Mouse (Mus musculus) bone marrow, adult 2 months (tissue): ENCODE data around the gene Olfr613. TPM values are rescaled to one million over a fixed set of nuclear protein-coding genes. Genes with fewer than 3 reads are reported as not detected.
"Not testable (repeated sequence)": the region's sequence is repeated elsewhere in the genome, so short reads cannot be mapped to it uniquely, and the experiment has no call there.

Experiments used
- H3K27ac ChIP-seq: fragments of 200-500 bp; 2 replicates; pipeline ENCODE4 v1.5.1; 2012; ENCODE audit warnings: low read depth, mild to moderate bottlenecking, control low read depth, inconsistent platforms, low read length; ENCODE audit not compliant: control insufficient read depth, poor library complexity, insufficient read depth
- H3K4me1 ChIP-seq: fragments of 200-500 bp; 2 replicates; pipeline ENCODE4 v1.6.1; 2011; ENCODE audit warnings: low read length; ENCODE audit not compliant: control insufficient read depth, insufficient read depth
- H3K4me3 ChIP-seq: fragments of 200-500 bp; replicated peaks from 2 replicates; pipeline ENCODE3; 2011; ENCODE audit warnings: mild to moderate bottlenecking, low read depth, low read length, control low read depth; ENCODE audit not compliant: control insufficient read depth
- CTCF ChIP-seq: fragments of 200-500 bp; IDR thresholded peaks from 2 replicates; pipeline ENCODE4 v1.5.1; 2011; ENCODE audit warnings: low read length, control low read depth; ENCODE audit not compliant: control insufficient read depth, insufficient read depth
- POLR2A ChIP-seq: fragments of 200-500 bp; IDR thresholded peaks from 2 replicates; pipeline ENCODE4 v1.6.1; 2011; ENCODE audit warnings: low read depth, mild to moderate bottlenecking, control low read depth, low read length, borderline replicate concordance; ENCODE audit not compliant: control insufficient read depth
- WGBS: fragments of 180-500 bp; shearing (Covaris S2); methylation state at CpG from one replicate; pipeline ENCODE4 v1.1.7; 2018; 5-methylcytosine and 5-hydroxymethylcytosine counted together
- polyA plus RNA-seq: library from polyadenylated mRNA; stranded (reverse); fragments of >200 nt; gene quantifications from 2 replicates; pipeline ENCODE4 v1.2.4, GENCODE M21; 2011; ENCODE audit warnings: low replicate concordance; ENCODE audit not compliant: missing spikeins, insufficient read depth, insufficient read length

The Olfr613 gene
- polyA plus RNA-seq = not detected in 2 replicates

DNA sequence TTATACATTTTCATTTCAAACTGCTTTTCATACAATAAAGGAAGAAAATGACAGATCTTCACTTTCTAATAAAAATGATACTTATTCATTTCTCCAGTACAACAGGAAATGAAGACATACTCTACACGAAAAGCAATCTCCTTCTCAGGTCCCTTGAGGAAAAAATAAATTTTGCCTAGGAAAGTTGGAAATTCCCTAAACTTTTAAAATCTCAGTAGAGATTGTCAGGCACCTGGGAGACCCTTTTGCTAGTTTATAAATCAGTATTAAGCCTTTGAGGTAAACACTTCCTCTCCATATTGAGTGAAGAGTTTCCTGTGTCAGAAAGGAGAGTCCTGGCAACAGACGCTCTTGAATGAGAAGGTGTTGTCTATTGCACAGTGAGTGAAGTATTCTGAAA, at the start of gene Olfr613:
Olfr613 (plus strand) TSS at position 301 of the 400 bp plus-strand sequence.
- WGBS = 44% methylated on average over 2 of the region's 2 CpGs
- TF ChIP-seq POLR2A (no peak), CTCF (no peak)

DNA sequence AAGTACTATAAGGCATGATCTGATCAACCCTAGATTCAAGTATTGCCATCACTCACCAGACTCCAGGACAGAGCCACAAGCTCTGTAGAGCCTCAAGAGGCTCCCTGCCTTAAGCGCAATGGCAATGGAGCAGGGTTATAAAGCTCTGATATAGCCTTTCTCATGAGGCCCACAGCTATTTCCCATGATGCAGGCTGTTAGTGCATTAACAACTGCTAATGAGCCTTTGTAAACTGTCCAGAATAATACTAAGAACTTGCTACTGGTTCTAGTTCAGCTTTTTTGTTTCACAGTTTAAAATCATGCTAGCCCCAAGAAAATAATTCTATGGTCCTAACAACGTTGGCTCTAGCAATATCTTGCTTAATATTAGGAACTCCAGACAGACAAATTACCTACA, 35.9 kb upstream of the Olfr613 start, which contains the start of gene Olfr610:
Olfr610 (minus strand) TSS at position 101 of the 400 bp plus-strand sequence.
- 80% methylated on average over 2 of the region's 2 CpGs for WGBS
- TF ChIP-seq POLR2A (no peak), CTCF (no peak)
- Histone ChIP-seq H3K4me1 (no peaks in the 10 kb centered on the region), H3K4me3 (no peak within 1 kb of the TSS), H3K27ac (no peak within 1 kb of the TSS)

More for the DNA sequence above, at the start of gene Olfr613:
- Histone ChIP-seq H3K4me3 (no peak within 1 kb of the TSS), H3K4me1 (no peaks in the 10 kb centered on the region), H3K27ac (no peak within 1 kb of the TSS)

DNA sequence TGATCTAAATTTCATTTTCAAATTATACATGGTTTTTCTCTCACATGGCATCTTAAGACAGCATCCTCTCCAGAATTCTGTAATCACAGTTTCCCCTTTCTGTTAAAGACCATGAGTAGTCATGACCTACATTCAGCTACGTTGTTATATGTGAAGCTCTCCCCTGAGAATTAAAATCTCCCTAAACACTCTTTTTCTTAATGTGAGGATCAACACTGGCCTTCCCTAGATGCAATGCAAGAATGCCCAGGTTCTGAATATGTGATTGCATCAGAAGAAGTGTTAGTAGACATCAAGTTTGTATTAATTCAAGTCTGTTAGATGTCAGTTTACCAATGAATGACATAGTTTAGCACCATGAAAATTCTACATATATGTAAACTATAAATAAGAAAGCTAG, 27.1 kb upstream of the Olfr613 start, which contains the start of gene Olfr611:
Olfr611 (minus strand) TSS at position 101 of the 400 bp plus-strand sequence.
- H3K27ac ChIP-seq, H3K4me1 ChIP-seq, H3K4me3 ChIP-seq: not testable (repeated sequence)
- 69% methylated on average over 1 of the region's 1 CpGs for WGBS

DNA sequence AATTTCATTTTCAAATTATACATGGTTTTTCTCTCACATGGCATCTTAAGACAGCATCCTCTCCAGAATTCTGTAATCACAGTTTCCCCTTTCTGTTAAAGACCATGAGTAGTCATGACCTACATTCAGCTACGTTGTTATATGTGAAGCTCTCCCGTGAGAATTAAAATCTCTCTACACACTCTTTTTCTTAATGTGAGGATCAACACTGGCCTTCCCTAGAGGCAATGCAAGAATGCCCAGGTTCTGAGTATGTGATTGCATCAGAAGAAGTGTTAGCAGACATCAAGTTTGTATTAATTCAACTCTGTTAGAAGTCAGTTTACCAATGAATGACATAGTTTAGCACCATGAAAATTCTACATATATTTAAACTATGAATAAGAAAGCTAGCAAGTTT, 5.3 kb upstream of the Olfr613 start, which contains the start of gene Olfr612:
Olfr612 (minus strand) TSS at position 101 of the 400 bp plus-strand sequence.
- not testable (repeated sequence) for H3K4me3 ChIP-seq, H3K27ac ChIP-seq, H3K4me1 ChIP-seq
- WGBS = 84% methylated on average over 2 of the region's 2 CpGs

DNA sequence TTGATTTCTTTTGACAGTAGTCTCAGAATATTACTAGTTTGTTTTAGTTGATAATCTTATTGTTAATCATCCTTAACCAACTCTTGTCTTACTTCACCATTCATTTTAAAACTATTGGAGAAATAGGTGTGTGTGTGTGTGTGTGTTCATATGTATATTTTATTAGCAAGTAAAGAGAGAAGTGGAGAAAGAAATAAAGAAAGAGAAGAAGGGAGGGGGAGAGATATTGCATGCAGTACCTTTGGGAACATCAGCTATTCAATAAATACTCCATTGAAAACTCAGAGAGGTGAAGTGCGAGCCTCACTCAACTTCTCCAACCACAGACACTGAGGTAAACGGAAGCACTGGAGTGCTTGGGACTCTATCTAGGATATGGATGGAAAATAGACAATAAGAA, 7.9 kb downstream of the Olfr613 start, which contains the start of gene Olfr615:
Olfr615 (plus strand) TSS at position 301 of the 400 bp plus-strand sequence.
- 83% methylated on average over 2 of the region's 2 CpGs for WGBS
- H3K4me1 ChIP-seq = no peaks in the 10 kb centered on the region
- H3K4me3 ChIP-seq = no peak within 1 kb of the TSS
- H3K27ac ChIP-seq = no peak within 1 kb of the TSS
- TF ChIP-seq CTCF (no peak), POLR2A (no peak)

DNA sequence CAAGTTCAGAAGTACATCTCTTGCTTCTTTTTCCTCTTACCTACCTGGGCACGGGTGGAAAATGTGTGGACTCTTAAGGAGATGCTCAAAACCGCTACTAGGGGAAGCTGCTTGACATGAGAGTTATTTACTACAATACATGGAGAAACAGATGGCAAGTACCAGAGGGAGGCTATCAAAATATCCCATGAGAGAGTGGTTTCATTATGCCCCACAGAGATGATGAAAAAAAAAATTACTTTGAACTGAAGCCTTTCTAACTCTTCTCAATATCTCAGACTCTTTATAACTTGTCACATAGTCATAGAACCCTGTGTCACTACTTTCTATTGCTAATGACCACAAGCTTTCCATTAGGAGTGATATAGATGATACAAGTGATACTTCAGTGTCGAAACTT, 21.2 kb downstream of the Olfr613 start, which contains the start of gene Olfr616:
Olfr616 (minus strand) TSS at position 101 of the 400 bp plus-strand sequence.
- no peak within 1 kb of the TSS for H3K4me3 ChIP-seq
- H3K27ac ChIP-seq = no peak within 1 kb of the TSS
- H3K4me1 ChIP-seq = no peaks in the 10 kb centered on the region
- TF ChIP-seq CTCF (no peak), POLR2A (no peak)
- WGBS = 65% methylated on average over 3 of the region's 3 CpGs

DNA sequence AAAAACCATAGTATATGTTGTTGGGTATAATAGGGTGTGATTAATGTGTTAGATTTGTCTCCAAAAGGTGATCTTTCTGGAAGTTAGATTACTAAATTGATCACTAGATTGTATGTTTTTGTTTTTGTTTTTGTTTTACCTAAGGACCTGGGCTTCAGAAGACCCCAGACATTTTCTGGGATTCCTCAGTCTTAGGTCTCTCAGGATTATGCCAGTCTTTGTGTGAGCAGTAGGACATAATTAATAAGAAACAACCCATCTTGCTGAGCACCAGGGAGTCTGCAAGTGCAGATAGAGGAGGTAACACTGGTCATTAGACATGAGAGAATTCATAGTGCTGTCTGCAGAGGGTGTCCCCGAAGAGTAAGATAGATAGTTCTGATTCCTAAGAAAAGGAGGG, 24.9 kb downstream of the Olfr613 start, which contains the start of gene Olfr617:
Olfr617 (plus strand) TSS at position 301 of the 400 bp plus-strand sequence.
- no peak within 1 kb of the TSS for H3K4me3 ChIP-seq
- TF ChIP-seq CTCF = no peak
- TF ChIP-seq POLR2A = no peak
- 63% methylated on average over 1 of the region's 1 CpGs for WGBS
- no peaks in the 10 kb centered on the region for H3K4me1 ChIP-seq
- H3K27ac ChIP-seq = no peak within 1 kb of the TSS

DNA sequence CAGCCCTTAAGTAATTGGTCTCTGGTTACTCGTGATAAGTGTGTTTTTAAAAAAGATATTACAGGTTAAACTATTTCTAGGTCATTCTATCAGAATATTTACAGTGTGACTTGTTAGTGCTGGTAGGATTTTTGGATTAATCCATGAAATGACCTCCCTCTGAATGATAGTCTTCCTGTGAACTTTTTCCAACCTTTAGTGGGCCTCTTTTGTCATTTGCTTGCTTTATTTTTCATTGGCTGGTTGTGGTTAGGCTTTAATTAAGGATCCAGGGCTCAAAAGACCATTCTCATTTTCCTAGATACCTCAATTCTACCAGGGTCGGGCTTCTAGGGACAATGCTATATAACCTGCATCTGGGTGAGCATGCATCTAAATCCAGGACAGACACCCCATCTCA, 41.9 kb downstream of the Olfr613 start, which contains the start of gene Olfr618:
Olfr618 (plus strand) TSS at position 301 of the 400 bp plus-strand sequence.
- 53% methylated on average over 2 of the region's 2 CpGs for WGBS
- H3K4me1 ChIP-seq = no peaks in the 10 kb centered on the region

DNA sequence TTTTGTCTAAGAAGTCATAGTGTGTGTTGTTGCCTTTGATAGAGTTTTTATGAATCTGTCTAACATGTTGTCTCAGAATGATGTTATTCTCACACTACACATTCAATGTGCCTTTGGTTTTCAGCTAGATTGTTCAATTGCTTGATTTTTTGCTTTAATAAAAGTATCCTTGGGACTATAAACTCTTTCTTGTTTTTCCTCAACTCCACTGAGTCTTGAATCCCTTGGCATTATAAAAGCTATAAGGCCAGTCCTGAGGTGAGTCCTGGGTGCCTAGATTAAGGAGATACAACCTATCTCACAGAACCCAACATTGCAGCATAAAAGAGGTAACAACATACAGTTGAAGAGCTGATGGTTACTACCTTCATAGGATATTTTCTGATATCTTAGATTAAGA, 52.4 kb downstream of the Olfr613 start, which contains the start of gene Olfr619:
Olfr619 (plus strand) TSS at position 301 of the 400 bp plus-strand sequence.
- TF ChIP-seq POLR2A (no peak), CTCF (no peak)
- Histone ChIP-seq H3K27ac (no peak within 1 kb of the TSS), H3K4me1 (no peaks in the 10 kb centered on the region), H3K4me3 (no peak within 1 kb of the TSS)

More for the DNA sequence above, 41.9 kb downstream of the Olfr613 start, which contains the start of gene Olfr618:
- no peak within 1 kb of the TSS for H3K27ac ChIP-seq
- no peak for TF ChIP-seq CTCF
- H3K4me3 ChIP-seq = no peak within 1 kb of the TSS

Other genes starting within 250 kb of the Olfr613 start
- not detected in 2 replicates for gene Olfr596, start 242.4 kb upstream of the Olfr613 start, polyA plus RNA-seq
- gene Olfr597, start 231.8 kb upstream of the Olfr613 start, polyA plus RNA-seq = not detected in 2 replicates
- gene Olfr598, start 224.5 kb upstream of the Olfr613 start, polyA plus RNA-seq = not detected in 2 replicates
- gene Olfr599, start 212.2 kb upstream of the Olfr613 start, polyA plus RNA-seq = not detected in 2 replicates
- not detected in 2 replicates for gene Olfr600, start 198.4 kb upstream of the Olfr613 start, polyA plus RNA-seq
- not detected in 2 replicates for gene Olfr601, start 185.4 kb upstream of the Olfr613 start, polyA plus RNA-seq
- not detected in 2 replicates for gene Olfr603, start 161.9 kb upstream of the Olfr613 start, polyA plus RNA-seq
- not detected in 2 replicates for gene Usp17lc, start 133.0 kb upstream of the Olfr613 start, polyA plus RNA-seq
- gene Olfr605, start 102.6 kb upstream of the Olfr613 start, polyA plus RNA-seq = not detected in 2 replicates
- gene Olfr606, start 99.0 kb upstream of the Olfr613 start, polyA plus RNA-seq = not detected in 2 replicates
- gene Olfr607, start 83.9 kb upstream of the Olfr613 start, polyA plus RNA-seq = 0.70 TPM in 1 of 2 replicates, not detected in the other
- gene Olfr608, start 78.2 kb upstream of the Olfr613 start, polyA plus RNA-seq = not detected in 2 replicates
- not detected in 2 replicates for gene Olfr609, start 50.0 kb upstream of the Olfr613 start, polyA plus RNA-seq
- gene Olfr610, start 36.0 kb upstream of the Olfr613 start, polyA plus RNA-seq = not detected in 2 replicates
- not detected in 2 replicates for gene Olfr611, start 27.2 kb upstream of the Olfr613 start, polyA plus RNA-seq
- not detected in 2 replicates for gene Olfr612, start 5.4 kb upstream of the Olfr613 start, polyA plus RNA-seq
- not detected in 2 replicates for gene Olfr615, start 8.0 kb downstream of the Olfr613 start, polyA plus RNA-seq
- not detected in 2 replicates for gene Olfr616, start 21.1 kb downstream of the Olfr613 start, polyA plus RNA-seq
- gene Olfr617, start 25.0 kb downstream of the Olfr613 start, polyA plus RNA-seq = not detected in 2 replicates
- gene Olfr618, start 42.0 kb downstream of the Olfr613 start, polyA plus RNA-seq = not detected in 2 replicates
- not detected in 2 replicates for gene Olfr619, start 52.5 kb downstream of the Olfr613 start, polyA plus RNA-seq
- gene Olfr620, start 64.5 kb downstream of the Olfr613 start, polyA plus RNA-seq = 0.68 and 2.1 TPM in 2 replicates
- not detected in 2 replicates for gene Olfr622, start 94.6 kb downstream of the Olfr613 start, polyA plus RNA-seq
- gene Olfr623, start 115.6 kb downstream of the Olfr613 start, polyA plus RNA-seq = not detected in 2 replicates
- gene Olfr624, start 123.1 kb downstream of the Olfr613 start, polyA plus RNA-seq = 0.25 and 0.45 TPM in 2 replicates
- gene Olfr625-ps1, start 134.6 kb downstream of the Olfr613 start, polyA plus RNA-seq = not detected in 2 replicates
- gene Olfr243, start 166.6 kb downstream of the Olfr613 start, polyA plus RNA-seq = 0.27 and 0.40 TPM in 2 replicates
- not detected in 2 replicates for gene Olfr628, start 182.3 kb downstream of the Olfr613 start, polyA plus RNA-seq
- 1.2 TPM in 1 of 2 replicates, not detected in the other for gene Olfr629, start 196.9 kb downstream of the Olfr613 start, polyA plus RNA-seq
- not detected in 2 replicates for gene Olfr630, start 209.3 kb downstream of the Olfr613 start, polyA plus RNA-seq
- gene Olfr69, start 223.5 kb downstream of the Olfr613 start, polyA plus RNA-seq = not detected in 2 replicates
- gene Olfr68, start 231.6 kb downstream of the Olfr613 start, polyA plus RNA-seq = 0.36 TPM in 1 of 2 replicates, not detected in the other
- 0.25 TPM in 1 of 2 replicates, not detected in the other for gene Olfr67, start 243.7 kb downstream of the Olfr613 start, polyA plus RNA-seq